Mouse (Mus musculus): ENCODE data around the gene Fgfr2. TPM values are rescaled to one million over a fixed set of nuclear protein-coding genes. Genes with fewer than 3 reads are reported as not detected.

The Fgfr2 gene
- polyA plus RNA-seq, 1 experiment from 2014 or later = 169 TPM

DNA sequence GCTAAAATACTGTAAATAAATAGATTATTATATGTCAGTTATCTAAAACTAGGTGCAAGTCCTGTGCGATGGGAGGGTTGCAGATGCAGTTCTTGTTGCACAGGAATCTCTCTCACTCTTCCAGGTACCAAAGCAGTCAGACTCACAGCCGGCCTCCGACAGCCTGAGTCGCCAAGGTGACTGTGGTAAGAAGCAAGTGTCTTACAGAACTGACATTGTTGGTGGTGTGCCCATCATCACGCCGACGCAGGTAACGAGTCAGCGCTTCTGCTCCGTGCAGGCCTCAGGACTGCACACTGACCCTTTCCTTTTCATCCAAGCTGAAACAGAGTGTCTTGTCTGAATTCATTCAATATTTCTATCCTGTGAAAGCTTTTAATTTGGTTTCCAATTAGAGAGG lies 2225.9 kb downstream of the Fgfr2 start:
- H3K9me3 ChIP-seq (ENCODE audit: control insufficient read depth, low read depth, low read length) = no peaks in the 10 kb centered on the region
- no peak overlapping the region for H3K4me2 ChIP-seq (replicated peaks; ENCODE audit: low read depth, low read length)
- H3K36me3 ChIP-seq (ENCODE audit: control insufficient read depth, insufficient read depth, low read length) = peaks cover 14% of the 10 kb centered on the region
- no peak overlapping the region for H3K4me3 ChIP-seq (ENCODE audit: low read depth, low read length)
- no peak overlapping the region for H3K9ac ChIP-seq (replicated peaks; ENCODE audit: low read depth, low read length)
- no peaks in the 10 kb centered on the region for H3K27me3 ChIP-seq (ENCODE audit: control insufficient read depth, insufficient read depth, low read length)
- H3K27ac ChIP-seq (ENCODE audit: low read length) = no peak overlapping the region
- no peaks in the 10 kb centered on the region for H3K4me1 ChIP-seq (ENCODE audit: control insufficient read depth, insufficient read depth, low read length)
- no peak for ATAC-seq (ENCODE audit: insufficient number of reproducible peaks, insufficient read depth, low FRiP score, low read depth)
- WGBS = 90% methylated on average over 10 of the region's 10 CpGs

DNA sequence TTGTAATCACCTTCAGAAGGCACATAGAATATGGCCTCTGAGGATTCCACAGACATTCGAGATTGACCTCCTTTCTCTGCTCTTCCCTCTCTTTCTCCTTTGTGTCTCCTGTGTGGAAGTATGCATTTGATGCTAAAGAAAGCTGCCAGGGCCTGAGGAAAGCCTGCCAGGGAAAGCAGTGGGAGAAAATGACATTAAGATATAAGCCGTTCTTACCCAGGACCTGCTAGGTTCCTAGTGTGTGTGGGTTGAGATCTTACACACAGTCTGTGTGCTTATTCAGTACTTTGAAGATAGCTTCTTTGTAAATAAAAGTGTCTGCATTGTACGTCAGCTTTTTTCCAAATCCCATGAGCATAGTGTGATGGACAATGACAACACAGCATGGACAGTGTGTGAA lies 2227.1 kb downstream of the Fgfr2 start:
- Histone ChIP-seq H3K4me3 (ENCODE audit: low read depth, low read length) (no peak overlapping the region), H3K27me3 (ENCODE audit: control insufficient read depth, insufficient read depth, low read length) (no peaks in the 10 kb centered on the region), H3K4me2 (replicated peaks; ENCODE audit: low read depth, low read length) (no peak overlapping the region), H3K9me3 (ENCODE audit: control insufficient read depth, low read depth, low read length) (no peaks in the 10 kb centered on the region), H3K36me3 (ENCODE audit: control insufficient read depth, insufficient read depth, low read length) (peaks cover 9% of the 10 kb centered on the region), H3K27ac (ENCODE audit: low read length) (no peak overlapping the region), H3K4me1 (ENCODE audit: control insufficient read depth, insufficient read depth, low read length) (no peaks in the 10 kb centered on the region), H3K9ac (replicated peaks; ENCODE audit: low read depth, low read length) (no peak overlapping the region)
- WGBS = 85% methylated on average over 3 of the region's 3 CpGs
- ATAC-seq (ENCODE audit: insufficient number of reproducible peaks, insufficient read depth, low FRiP score, low read depth) = no peak

GRCm38 (mm10) chr7:130895618-130895945 lies 2227.6 kb downstream of the Fgfr2 start:
- peaks cover 5% of the 10 kb centered on the region for H3K36me3 ChIP-seq (ENCODE audit: control insufficient read depth, insufficient read depth, low read length)
- H3K27ac ChIP-seq (ENCODE audit: low read length) = no peak overlapping the region
- H3K4me2 ChIP-seq (replicated peaks; ENCODE audit: low read depth, low read length) = no peak overlapping the region
- H3K27me3 ChIP-seq (ENCODE audit: control insufficient read depth, insufficient read depth, low read length) = no peaks in the 10 kb centered on the region
- WGBS = 78% methylated on average over 2 of the region's 2 CpGs
- no peak overlapping the region for H3K4me3 ChIP-seq (ENCODE audit: low read depth, low read length)
- H3K9me3 ChIP-seq (ENCODE audit: control insufficient read depth, low read depth, low read length) = no peaks in the 10 kb centered on the region
- no peak for ATAC-seq (ENCODE audit: insufficient number of reproducible peaks, insufficient read depth, low FRiP score, low read depth)
- H3K9ac ChIP-seq (replicated peaks; ENCODE audit: low read depth, low read length) = no peak overlapping the region
- no peaks in the 10 kb centered on the region for H3K4me1 ChIP-seq (ENCODE audit: control insufficient read depth, insufficient read depth, low read length)

GRCm38 (mm10) chr7:130894931-130895617 lies 2228.1 kb downstream of the Fgfr2 start:
- 79% methylated on average over 9 of the region's 9 CpGs for WGBS
- H3K4me3 ChIP-seq (ENCODE audit: low read depth, low read length) = no peak overlapping the region
- ATAC-seq (ENCODE audit: insufficient number of reproducible peaks, insufficient read depth, low FRiP score, low read depth) = no peak
- peaks cover 3% of the 10 kb centered on the region for H3K36me3 ChIP-seq (ENCODE audit: control insufficient read depth, insufficient read depth, low read length)
- H3K4me1 ChIP-seq (ENCODE audit: control insufficient read depth, insufficient read depth, low read length) = no peaks in the 10 kb centered on the region
- H3K27ac ChIP-seq (ENCODE audit: low read length) = no peak overlapping the region
- H3K9ac ChIP-seq (replicated peaks; ENCODE audit: low read depth, low read length) = no peak overlapping the region
- no peaks in the 10 kb centered on the region for H3K27me3 ChIP-seq (ENCODE audit: control insufficient read depth, insufficient read depth, low read length)
- no peaks in the 10 kb centered on the region for H3K9me3 ChIP-seq (ENCODE audit: control insufficient read depth, low read depth, low read length)
- no peak overlapping the region for H3K4me2 ChIP-seq (replicated peaks; ENCODE audit: low read depth, low read length)

GRCm38 (mm10) chr7:130892973-130893372 lies 2230.2 kb downstream of the Fgfr2 start:
- no peaks in the 10 kb centered on the region for H3K4me1 ChIP-seq (ENCODE audit: control insufficient read depth, insufficient read depth, low read length)
- no peak overlapping the region for H3K9ac ChIP-seq (replicated peaks; ENCODE audit: low read depth, low read length)
- H3K9me3 ChIP-seq (ENCODE audit: control insufficient read depth, low read depth, low read length) = no peaks in the 10 kb centered on the region
- WGBS = 76% methylated on average over 6 of the region's 6 CpGs
- H3K4me2 ChIP-seq (replicated peaks; ENCODE audit: low read depth, low read length) = no peak overlapping the region
- no peak for ATAC-seq (ENCODE audit: insufficient number of reproducible peaks, insufficient read depth, low FRiP score, low read depth)
- H3K4me3 ChIP-seq (ENCODE audit: low read depth, low read length) = no peak overlapping the region
- H3K27ac ChIP-seq (ENCODE audit: low read length) = no peak overlapping the region
- H3K36me3 ChIP-seq (ENCODE audit: control insufficient read depth, insufficient read depth, low read length) = no peaks in the 10 kb centered on the region; the same call in none of the 2 replicates
- no peaks in the 10 kb centered on the region for H3K27me3 ChIP-seq (ENCODE audit: control insufficient read depth, insufficient read depth, low read length)

- no peak overlapping the region for H3K4me3 ChIP-seq (ENCODE audit: low read depth, low read length)
- no peak for ATAC-seq (ENCODE audit: insufficient number of reproducible peaks, insufficient read depth, low FRiP score, low read depth)
Observed at GRCm38 (mm10) chr7:130890871-130891270, 2232.3 kb downstream of the Fgfr2 start.

DNA sequence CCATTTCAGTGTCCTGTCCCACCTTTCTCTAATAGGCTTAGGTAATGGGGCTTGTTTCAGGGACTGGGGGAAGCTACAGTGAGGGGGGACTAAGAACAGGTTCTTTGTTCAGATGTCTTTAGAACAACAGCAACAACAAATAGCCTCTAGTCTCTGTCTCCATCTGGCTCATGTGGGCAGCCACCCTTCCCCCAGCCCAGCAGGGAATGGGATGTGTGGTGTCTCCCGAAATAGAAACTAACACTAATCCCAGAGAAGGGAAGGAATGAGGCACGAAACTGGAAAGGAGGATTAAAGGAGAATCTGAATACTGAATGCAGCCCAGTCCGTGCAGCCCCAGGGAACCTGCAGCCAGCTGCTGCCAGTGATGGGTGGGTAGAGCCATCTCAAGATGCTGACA lies 2235.2 kb downstream of the Fgfr2 start:
- Histone ChIP-seq H3K27me3 (ENCODE audit: control insufficient read depth, insufficient read depth, low read length) (no peaks in the 10 kb centered on the region), H3K9ac (replicated peaks; ENCODE audit: low read depth, low read length) (no peak overlapping the region), H3K4me2 (replicated peaks; ENCODE audit: low read depth, low read length) (no peak overlapping the region), H3K36me3 (ENCODE audit: control insufficient read depth, insufficient read depth, low read length) (peaks cover 1% of the 10 kb centered on the region), H3K4me1 (ENCODE audit: control insufficient read depth, insufficient read depth, low read length) (no peaks in the 10 kb centered on the region), H3K9me3 (ENCODE audit: control insufficient read depth, low read depth, low read length) (no peaks in the 10 kb centered on the region), H3K4me3 (ENCODE audit: low read depth, low read length) (no peak overlapping the region), H3K27ac (ENCODE audit: low read length) (no peak overlapping the region)
- ATAC-seq (ENCODE audit: insufficient number of reproducible peaks, insufficient read depth, low FRiP score, low read depth) = no peak
- WGBS = 43% methylated on average over 3 of the region's 3 CpGs

More at GRCm38 (mm10) chr7:130890871-130891270, 2232.3 kb downstream of the Fgfr2 start:
- no peaks in the 10 kb centered on the region; the same call in none of the 2 replicates for H3K36me3 ChIP-seq (ENCODE audit: control insufficient read depth, insufficient read depth, low read length)
- H3K4me1 ChIP-seq (ENCODE audit: control insufficient read depth, insufficient read depth, low read length) = no peaks in the 10 kb centered on the region
- H3K4me2 ChIP-seq (replicated peaks; ENCODE audit: low read depth, low read length) = no peak overlapping the region
- H3K9me3 ChIP-seq (ENCODE audit: control insufficient read depth, low read depth, low read length) = no peaks in the 10 kb centered on the region
- H3K27me3 ChIP-seq (ENCODE audit: control insufficient read depth, insufficient read depth, low read length) = no peaks in the 10 kb centered on the region
- H3K9ac ChIP-seq (replicated peaks; ENCODE audit: low read depth, low read length) = no peak overlapping the region
- H3K27ac ChIP-seq (ENCODE audit: low read length) = no peak overlapping the region
- WGBS = 30% methylated on average over 2 of the region's 2 CpGs

DNA sequence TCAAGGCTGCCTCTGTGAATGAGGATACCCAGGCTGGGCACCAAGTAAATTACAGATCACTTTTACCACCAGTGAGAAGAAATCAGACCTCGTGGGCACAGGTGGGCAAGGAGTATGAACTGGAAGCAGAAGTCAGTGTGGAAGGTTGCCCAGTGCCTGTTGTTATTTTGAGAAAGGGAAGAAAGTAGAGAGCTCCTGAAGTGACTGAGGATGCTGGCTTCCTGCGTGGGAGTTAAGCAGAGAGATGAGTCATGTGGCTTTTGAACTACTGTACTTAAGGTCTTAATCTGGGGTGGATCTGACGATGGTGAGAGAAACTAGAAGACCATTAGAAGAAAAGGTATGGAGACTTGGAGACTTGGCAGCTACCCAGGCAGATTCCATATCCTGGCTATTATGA lies 2236.9 kb downstream of the Fgfr2 start:
- Histone ChIP-seq H3K27ac (ENCODE audit: low read length) (no peak overlapping the region), H3K4me3 (ENCODE audit: low read depth, low read length) (no peak overlapping the region), H3K27me3 (ENCODE audit: control insufficient read depth, insufficient read depth, low read length) (no peaks in the 10 kb centered on the region), H3K36me3 (ENCODE audit: control insufficient read depth, insufficient read depth, low read length) (peaks cover 7% of the 10 kb centered on the region; the same call in 1 of the 2 replicates), H3K4me2 (replicated peaks; ENCODE audit: low read depth, low read length) (no peak overlapping the region), H3K9ac (replicated peaks; ENCODE audit: low read depth, low read length) (no peak overlapping the region), H3K4me1 (ENCODE audit: control insufficient read depth, insufficient read depth, low read length) (no peaks in the 10 kb centered on the region), H3K9me3 (ENCODE audit: control insufficient read depth, low read depth, low read length) (no peaks in the 10 kb centered on the region)
- ATAC-seq (ENCODE audit: insufficient number of reproducible peaks, insufficient read depth, low FRiP score, low read depth) = no peak
- 72% methylated on average over 3 of the region's 3 CpGs for WGBS

DNA sequence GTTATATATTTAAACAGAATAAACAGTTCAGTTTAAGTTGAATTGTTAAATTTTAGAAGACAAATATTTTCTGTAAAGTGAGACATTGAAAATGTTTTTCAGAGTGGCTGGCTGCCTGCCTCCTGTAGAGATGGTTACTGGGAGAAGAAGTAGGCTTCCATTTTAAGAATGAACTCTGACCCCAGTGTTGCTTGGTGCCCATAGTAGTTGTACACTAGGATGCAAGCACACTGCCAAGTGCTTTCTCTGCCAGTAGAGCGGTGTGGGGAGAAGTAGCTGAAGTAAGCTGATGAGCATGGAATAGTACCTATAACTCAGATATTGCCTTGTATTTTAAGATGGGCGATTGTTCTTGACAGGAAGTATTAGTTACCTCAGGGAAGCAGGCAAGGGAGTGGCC lies 2239.0 kb downstream of the Fgfr2 start:
- Histone ChIP-seq H3K9me3 (ENCODE audit: control insufficient read depth, low read depth, low read length) (no peaks in the 10 kb centered on the region), H3K4me1 (ENCODE audit: control insufficient read depth, insufficient read depth, low read length) (no peaks in the 10 kb centered on the region), H3K4me3 (ENCODE audit: low read depth, low read length) (no peak overlapping the region), H3K9ac (replicated peaks; ENCODE audit: low read depth, low read length) (no peak overlapping the region), H3K27me3 (ENCODE audit: control insufficient read depth, insufficient read depth, low read length) (no peaks in the 10 kb centered on the region), H3K36me3 (ENCODE audit: control insufficient read depth, insufficient read depth, low read length) (peaks cover 7% of the 10 kb centered on the region; the same call in 1 of the 2 replicates), H3K27ac (ENCODE audit: low read length) (no peak overlapping the region), H3K4me2 (replicated peaks; ENCODE audit: low read depth, low read length) (no peak overlapping the region)
- 91% methylated on average over 2 of the region's 2 CpGs for WGBS
- no peak for ATAC-seq (ENCODE audit: insufficient number of reproducible peaks, insufficient read depth, low FRiP score, low read depth)

Data from stomach, embryonic 14.5 days (tissue).